Mouse (Mus musculus): Measurements from ENCODE around the gene Fras1. TPM values are rescaled to one million over a fixed set of nuclear protein-coding genes. Genes with fewer than 3 reads are reported as not detected.
A peak's percentile ranks its signal among the peaks of the same experiment; 100 is the strongest.

The Fras1 gene
- total RNA-seq, 2 experiments from 2014 or later = 11.6 to 12.4 TPM

- Histone ChIP-seq H3K4me3 (no peak overlapping the region), H3K27ac (no peak overlapping the region)
- no peak for DNase-seq (ENCODE audit: low spot score in 2 of 2)
- no peak for TF ChIP-seq CTCF (conservative IDR thresholded peaks at IDR 0.05)
These were observed 204.9 kb downstream of the Fras1 start for GRCm38 (mm10) chr5:96578705-96579104.

GRCm38 (mm10) chr5:96579938-96580337, 206.2 kb downstream of the Fras1 start:
- TF ChIP-seq CTCF (conservative IDR thresholded peaks at IDR 0.05) = no peak
- no peak overlapping the region for H3K4me3 ChIP-seq
- H3K27ac ChIP-seq = no peak overlapping the region
- DNase-seq (ENCODE audit: low spot score in 2 of 2) = no peak

- no peak for TF ChIP-seq CTCF (conservative IDR thresholded peaks at IDR 0.05)
- no peak overlapping the region for H3K4me3 ChIP-seq
These were observed 211.0 kb downstream of the Fras1 start for GRCm38 (mm10) chr5:96584730-96585129.

GRCm38 (mm10) chr5:96590621-96591020, 216.9 kb downstream of the Fras1 start:
- H3K4me3 ChIP-seq = no peak overlapping the region
- no peak for TF ChIP-seq CTCF (conservative IDR thresholded peaks at IDR 0.05)
- no peak for DNase-seq (ENCODE audit: low spot score in 2 of 2)
- no peak overlapping the region for H3K27ac ChIP-seq

More at GRCm38 (mm10) chr5:96584730-96585129, 211.0 kb downstream of the Fras1 start:
- peak; percentile 25 to 52 for DNase-seq (ENCODE audit: low spot score in 2 of 2)
- H3K27ac ChIP-seq = no peak overlapping the region

GRCm38 (mm10) chr5:96595793-96596192, 222.0 kb downstream of the Fras1 start:
- Histone ChIP-seq H3K27ac (no peak overlapping the region), H3K4me3 (no peak overlapping the region)
- no peak for TF ChIP-seq CTCF (conservative IDR thresholded peaks at IDR 0.05)

GRCm38 (mm10) chr5:96603974-96604769, 230.4 kb downstream of the Fras1 start:
- TF ChIP-seq CTCF (conservative IDR thresholded peaks at IDR 0.05) = no peak
- Histone ChIP-seq H3K4me3 (no peak overlapping the region), H3K27ac (no peak overlapping the region)
- no peak for DNase-seq (ENCODE audit: low spot score in 2 of 2)

More at GRCm38 (mm10) chr5:96595793-96596192, 222.0 kb downstream of the Fras1 start:
- no peak for DNase-seq (ENCODE audit: low spot score in 2 of 2)

- Histone ChIP-seq H3K27ac (no peak overlapping the region), H3K4me3 (no peak overlapping the region)
- TF ChIP-seq CTCF (conservative IDR thresholded peaks at IDR 0.05) = no peak
- peak; percentile 14 to 37 for DNase-seq (ENCODE audit: low spot score in 2 of 2)
These were observed 234.3 kb downstream of the Fras1 start for GRCm38 (mm10) chr5:96608036-96608435.

- H3K4me3 ChIP-seq = no peak overlapping the region
- TF ChIP-seq CTCF (conservative IDR thresholded peaks at IDR 0.05) = no peak
- no peak overlapping the region for H3K27ac ChIP-seq
- no peak for DNase-seq (ENCODE audit: low spot score in 2 of 2)
These were observed 235.0 kb downstream of the Fras1 start for GRCm38 (mm10) chr5:96608581-96609280.

- DNase-seq (ENCODE audit: low spot score in 2 of 2) = no peak
- TF ChIP-seq CTCF (conservative IDR thresholded peaks at IDR 0.05) = no peak
These were observed 238.3 kb downstream of the Fras1 start for GRCm38 (mm10) chr5:96612077-96612476.

GRCm38 (mm10) chr5:96616954-96617646, 243.3 kb downstream of the Fras1 start:
- TF ChIP-seq CTCF (conservative IDR thresholded peaks at IDR 0.05) = no peak
- no peak overlapping the region for H3K27ac ChIP-seq
- no peak overlapping the region for H3K4me3 ChIP-seq
- DNase-seq (ENCODE audit: low spot score in 2 of 2) = no peak

More at GRCm38 (mm10) chr5:96612077-96612476, 238.3 kb downstream of the Fras1 start:
- no peak overlapping the region for H3K27ac ChIP-seq
- no peak overlapping the region for H3K4me3 ChIP-seq

GRCm38 (mm10) chr5:96618008-96618407, 244.3 kb downstream of the Fras1 start:
- no peak for DNase-seq (ENCODE audit: low spot score in 2 of 2)
- no peak overlapping the region for H3K27ac ChIP-seq
- H3K4me3 ChIP-seq = no peak overlapping the region
- no peak for TF ChIP-seq CTCF (conservative IDR thresholded peaks at IDR 0.05)

GRCm38 (mm10) chr5:96620209-96620608, 246.5 kb downstream of the Fras1 start:
- DNase-seq (ENCODE audit: low spot score in 2 of 2) = no peak
- H3K27ac ChIP-seq = no peak overlapping the region
- TF ChIP-seq CTCF (conservative IDR thresholded peaks at IDR 0.05) = no peak
- no peak overlapping the region for H3K4me3 ChIP-seq

- TF ChIP-seq CTCF (conservative IDR thresholded peaks at IDR 0.05) = no peak
- no peak for DNase-seq (ENCODE audit: low spot score in 2 of 2)
- Histone ChIP-seq H3K27ac (no peak overlapping the region), H3K4me3 (no peak overlapping the region)
These were observed 246.9 kb downstream of the Fras1 start for GRCm38 (mm10) chr5:96620618-96621017.
